Mouse (Mus musculus) layer of hippocampus, adult 8-10 months (tissue): ENCODE results near the gene Myrip. TPM values are rescaled to one million over a fixed set of nuclear protein-coding genes. Genes with fewer than 3 reads are reported as not detected.

Experiments
- DNase-seq, 2 experiments: peaks; one replicate each; pipeline ENCODE4 v3.0.0; 2022; ENCODE audit warnings: low spot score in 2 of 2
- total RNA-seq, 4 experiments: library from RNA; stranded (reverse); gene quantifications; 2 replicates each; pipeline ENCODE4 v1.2.4; 2022

Gene Myrip
- total RNA-seq, 4 experiments from 2014 or later: 45.8 to 63.9 (median 55.6) TPM

DNA sequence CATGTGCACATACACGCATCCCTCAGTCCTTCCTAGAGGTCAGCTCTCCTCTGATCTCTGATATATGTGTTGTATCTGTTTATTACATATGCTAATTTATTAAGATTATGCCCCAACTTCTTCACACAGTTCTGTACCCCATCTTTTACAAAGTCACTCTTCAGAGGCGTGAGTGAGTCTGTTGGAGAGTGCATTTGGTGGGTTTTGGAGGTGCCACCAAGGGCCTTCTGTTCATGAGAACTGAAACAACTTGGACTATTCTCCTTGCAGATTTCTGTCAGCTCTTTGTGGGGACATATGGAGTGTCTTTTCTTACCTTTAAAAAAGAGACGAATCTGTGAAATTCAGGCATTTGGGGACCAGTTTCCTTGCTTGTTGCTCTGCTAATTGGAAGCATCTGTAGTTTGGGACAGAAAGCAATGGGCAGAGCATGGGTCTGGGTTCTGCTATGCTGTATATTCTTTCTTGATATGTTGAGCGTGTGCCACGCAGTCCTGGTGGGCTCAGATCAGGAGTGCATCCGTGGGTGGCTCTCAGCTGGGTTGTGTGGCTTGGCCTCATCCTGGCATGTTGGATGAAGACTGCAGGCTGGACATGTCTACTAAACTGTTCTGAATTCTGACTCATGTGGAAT, 148.5 kb downstream of the Myrip start:
- no peak for DNase-seq

DNA sequence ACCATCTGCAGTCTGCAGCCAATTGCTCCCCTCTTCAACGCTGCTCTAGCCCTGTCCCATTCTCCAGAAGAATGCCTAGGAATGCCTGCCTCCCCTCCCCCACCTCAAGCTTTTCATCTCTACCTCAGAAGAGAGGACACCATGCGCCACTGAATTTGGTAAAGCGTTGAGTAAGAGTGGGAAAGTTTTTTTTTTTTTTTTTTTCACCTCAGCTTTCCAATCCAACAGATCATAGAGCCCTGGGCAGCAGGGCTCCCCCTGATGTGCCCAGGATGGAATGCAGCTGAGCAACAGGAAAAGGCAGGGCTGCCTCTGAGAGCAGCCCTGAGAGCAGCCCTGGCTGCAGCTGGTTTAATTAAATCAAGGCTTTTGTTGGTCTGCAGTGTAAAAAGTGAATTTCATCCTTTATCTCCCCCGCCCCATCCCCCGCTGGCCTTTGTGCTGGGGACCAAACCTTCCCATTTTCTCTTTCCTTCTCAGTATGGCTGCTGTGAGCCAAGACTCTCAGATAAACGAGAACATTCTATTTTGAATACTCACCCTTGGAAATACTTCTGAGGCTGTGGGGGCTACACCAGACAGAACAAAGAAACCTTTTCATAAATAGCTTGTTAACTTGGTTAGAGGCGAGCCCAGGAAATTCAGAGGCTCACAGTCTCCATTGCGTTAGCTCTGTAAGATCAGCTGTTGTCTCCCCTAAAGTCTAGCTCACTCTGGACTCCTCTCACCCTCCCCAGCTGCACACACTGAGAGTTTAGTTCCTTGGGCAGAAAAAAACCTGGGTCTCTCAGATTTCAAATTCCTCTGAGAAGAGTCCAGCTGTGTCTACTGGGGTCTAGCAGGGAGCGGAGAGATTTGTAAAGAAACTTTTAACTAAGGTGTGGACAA, 154.7 kb downstream of the Myrip start:
- DNase-seq: no peak

DNA sequence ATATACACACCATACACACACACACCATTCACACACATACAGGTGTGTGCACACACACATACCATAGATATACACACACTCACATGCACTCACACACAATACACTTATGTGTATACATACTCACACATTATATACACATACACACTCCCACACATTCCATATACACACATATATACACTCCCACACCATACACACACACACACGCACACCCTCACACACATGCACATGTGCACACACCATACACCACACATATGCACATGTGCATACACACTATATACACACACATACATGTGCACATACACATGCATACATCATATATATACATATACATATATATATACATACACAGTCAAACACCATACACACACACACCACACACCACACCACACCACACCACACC, 169.1 kb downstream of the Myrip start:
- DNase-seq: no peak

DNA sequence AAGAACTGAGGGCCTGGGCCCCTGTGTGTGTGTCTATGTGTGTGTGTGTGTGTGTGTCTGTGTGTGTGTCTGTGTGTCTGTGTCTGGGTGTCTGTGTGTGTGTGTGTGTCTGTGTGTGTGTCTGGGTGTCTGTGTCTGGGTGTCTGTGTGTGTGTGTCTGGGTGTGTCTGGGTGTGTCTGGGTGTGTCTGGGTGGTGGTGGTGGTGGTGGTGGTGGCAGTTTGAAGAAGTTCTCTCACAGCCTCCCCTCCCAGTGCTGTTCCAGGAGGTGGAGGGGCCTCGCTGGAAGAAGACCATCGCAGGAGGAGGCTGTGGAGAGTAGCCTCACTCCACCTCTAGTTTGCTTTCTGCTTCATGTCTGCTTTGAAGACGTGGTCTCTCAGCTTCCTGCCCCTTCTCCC, 180.3 kb downstream of the Myrip start:
- no peak for DNase-seq

DNA sequence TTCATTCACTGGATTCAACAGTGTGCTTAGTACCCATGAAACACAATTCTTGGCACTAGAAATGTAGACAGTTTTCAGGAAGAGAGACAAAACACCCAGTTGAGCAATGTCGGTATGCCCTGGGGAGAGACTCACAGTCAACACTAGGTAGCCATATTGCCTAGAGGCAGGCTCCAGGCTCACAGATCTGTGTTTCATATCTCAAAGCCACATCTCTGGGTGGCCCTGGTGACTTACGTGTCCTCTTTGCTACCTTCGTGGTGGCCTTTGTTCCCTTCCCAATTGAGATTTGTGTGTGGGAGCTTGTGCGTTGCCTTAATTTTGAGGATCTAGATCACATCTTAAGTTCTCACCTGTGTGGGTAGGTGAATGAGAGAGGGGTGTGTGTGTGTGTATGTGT, 181.1 kb downstream of the Myrip start:
- DNase-seq: no peak

DNA sequence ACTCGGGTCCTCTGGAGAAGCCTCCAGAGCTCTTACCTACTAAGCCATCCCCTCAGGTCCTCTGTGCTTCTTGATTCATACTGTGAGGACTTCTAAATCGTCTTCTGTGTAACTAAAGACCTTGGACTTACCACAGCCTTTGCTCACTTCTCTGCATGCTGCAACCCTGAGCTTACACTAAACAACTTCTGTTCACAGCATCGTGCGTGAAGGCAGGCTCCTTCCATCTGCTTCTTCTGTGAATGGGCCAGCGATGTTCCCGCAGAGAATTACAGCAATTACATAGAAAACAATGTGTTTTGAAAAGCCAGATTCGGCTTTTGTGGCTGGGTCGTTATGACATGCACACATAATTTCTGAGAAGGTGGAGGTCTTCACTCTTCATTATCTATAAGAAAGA, 181.8 kb downstream of the Myrip start:
- DNase-seq: peak in 1 of 2 experiments; percentile 52

DNA sequence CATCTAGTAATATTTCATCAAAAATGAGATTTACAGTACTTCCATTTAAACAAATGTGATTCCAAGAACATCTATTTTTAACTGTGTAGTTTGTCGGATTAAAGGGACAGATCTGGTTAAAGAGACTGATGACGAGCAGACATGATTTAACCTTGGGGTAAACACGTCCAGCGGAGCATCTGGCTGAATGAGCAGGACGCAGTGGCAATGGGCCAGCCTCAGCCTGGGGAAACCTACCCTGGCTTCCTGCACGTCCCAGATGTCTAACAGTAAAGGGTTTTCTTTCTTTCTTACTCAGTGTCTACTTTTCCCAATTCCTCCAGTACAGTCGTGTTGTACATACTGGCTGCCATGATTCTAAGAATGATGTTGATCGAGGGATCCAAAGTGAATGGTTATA, 185.8 kb downstream of the Myrip start:
- DNase-seq: no peak

DNA sequence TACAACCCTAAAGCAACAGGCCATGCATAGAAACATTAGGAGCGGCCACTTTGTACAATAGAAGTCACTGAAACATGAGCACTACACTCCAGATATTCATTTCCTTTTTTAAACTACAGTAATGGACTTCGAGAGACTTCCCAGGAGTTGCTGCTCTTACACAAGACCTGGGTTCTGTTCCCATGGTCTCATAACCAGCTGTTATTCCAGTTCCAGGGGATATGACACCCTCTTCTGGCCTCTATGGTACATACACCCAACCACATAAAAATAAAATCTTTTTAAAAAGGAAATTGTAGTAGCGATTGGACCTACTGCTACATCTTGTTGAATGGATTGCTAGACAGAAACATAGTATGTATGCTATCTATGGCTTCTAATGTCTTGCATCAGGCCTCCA, 190.2 kb downstream of the Myrip start:
- no peak for DNase-seq

DNA sequence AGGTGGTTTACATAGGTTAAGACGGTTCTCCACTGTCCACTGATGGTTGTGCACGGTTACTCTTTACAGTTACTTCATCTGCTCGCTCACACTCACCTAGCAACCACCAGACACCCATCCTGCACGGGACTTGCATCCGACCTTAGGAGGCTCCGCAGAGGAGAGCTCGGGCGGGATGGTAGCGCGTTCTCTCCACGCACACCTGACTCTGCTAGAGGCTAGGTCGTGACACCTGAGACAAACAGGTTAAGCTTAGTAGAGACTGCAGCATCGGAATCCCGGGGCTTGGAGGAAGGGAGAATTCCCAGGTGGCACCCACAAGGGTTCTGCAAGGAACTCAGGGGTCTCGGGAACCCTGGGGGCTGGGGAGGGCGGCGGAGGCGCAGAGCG, 190.7 kb downstream of the Myrip start, which contains the start of gene Eif1b:
Gene Eif1b (plus strand): TSS at position 223 of the 390 bp plus-strand sequence.
- DNase-seq: no peak

DNA sequence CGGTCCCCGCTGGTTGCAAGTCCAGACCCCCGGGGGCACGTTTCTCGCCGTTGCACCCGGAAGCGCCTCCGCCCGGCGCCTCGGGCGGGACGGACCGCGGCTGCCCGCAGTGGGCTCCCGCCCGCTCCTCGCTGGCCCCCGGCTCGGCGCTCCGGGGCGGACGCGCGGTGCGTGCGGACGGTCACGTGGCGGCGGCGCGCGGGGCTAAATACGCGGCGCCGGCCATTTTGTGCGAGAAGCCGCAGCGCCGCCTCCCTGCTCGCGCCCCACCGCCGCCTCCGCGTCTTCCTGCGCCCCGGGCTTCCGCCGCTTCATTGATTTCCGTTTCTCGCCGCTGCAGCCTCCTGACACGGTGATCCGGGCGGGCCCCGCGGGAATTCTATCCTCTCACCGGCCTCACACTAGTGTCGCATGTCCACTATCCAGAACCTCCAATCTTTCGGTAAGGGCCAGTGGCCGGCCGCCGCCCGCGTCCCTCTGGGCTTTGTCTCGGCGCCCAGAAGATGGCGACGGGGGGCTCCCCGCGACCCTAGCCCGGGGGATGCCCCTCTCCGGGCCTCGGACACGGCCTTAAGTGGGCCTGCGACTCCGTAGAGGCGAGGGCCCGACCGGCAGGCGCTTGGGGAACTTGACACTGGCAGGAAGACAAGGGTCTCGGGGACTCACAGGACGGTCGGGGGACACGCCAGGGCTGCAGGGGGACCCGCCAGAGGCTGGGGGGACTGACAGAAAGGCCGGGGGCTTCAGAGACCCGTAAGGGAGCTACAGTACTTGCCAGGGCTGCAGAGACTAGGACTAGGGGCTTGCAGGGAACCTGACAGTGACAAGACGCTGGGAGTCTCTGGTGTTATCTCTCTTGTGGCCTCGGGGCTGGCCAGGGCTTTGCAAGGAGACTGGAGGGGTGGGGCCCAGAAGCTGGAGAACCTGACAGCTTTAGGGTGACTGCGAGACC, 191.4 kb downstream of the Myrip start:
- DNase-seq: peak; percentile 52 to 77

DNA sequence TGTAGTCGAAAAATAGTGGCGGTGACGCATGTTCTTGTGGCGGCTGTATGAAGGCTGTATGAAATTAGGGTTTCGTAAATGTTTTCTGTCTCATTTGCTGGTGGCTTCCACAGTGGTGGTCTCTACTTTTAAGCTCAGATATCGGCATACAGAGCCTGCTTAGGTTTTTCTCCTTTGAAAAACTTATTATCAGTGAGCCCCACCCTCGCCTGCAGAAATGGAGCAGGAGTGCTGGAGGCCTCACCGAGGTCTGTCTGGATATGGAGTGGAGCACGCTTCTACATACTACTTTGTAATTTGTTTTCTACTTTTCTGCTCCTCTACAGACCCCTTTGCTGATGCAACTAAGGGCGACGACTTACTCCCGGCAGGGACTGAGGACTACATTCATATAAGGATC, 192.5 kb downstream of the Myrip start:
- DNase-seq: no peak

DNA sequence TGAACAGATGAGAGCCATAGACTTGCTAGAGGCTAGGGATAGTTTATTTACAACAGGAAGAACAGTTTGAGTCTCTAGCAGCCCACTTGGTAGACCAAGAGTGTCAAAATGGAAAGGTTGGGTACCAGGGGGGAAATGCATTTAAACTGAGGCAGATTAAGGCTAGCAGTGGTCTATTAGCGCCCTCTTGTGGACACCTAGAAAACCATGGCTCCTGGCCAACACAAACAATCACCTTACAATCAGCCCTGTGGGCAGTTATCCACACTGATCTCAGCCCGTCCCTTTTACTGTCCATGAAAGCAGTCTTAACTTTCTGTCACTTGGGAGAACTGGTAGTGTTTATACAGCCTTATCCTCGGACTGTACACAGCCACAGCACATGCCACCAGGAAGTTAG, 195.4 kb downstream of the Myrip start:
- DNase-seq: peak; percentile 55 to 79

DNA sequence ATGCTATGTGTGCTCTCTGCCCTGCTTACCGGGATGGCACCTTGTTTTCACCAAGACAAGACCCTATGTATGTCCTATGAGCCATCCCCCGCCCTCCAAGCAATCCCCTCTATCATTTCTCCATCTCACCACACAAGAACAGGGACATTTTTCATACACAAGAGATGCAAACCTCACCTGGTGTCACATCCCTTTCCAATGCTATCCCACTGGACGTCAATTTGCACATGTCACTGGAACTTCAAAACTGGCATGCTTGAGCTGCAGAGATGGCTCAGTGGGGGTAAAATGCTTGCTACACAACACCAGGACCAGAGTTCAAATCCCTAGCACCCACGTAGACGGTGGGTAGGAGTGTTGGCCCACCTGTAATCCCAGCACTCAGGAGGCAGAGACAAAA, 196.7 kb downstream of the Myrip start:
- no peak for DNase-seq

DNA sequence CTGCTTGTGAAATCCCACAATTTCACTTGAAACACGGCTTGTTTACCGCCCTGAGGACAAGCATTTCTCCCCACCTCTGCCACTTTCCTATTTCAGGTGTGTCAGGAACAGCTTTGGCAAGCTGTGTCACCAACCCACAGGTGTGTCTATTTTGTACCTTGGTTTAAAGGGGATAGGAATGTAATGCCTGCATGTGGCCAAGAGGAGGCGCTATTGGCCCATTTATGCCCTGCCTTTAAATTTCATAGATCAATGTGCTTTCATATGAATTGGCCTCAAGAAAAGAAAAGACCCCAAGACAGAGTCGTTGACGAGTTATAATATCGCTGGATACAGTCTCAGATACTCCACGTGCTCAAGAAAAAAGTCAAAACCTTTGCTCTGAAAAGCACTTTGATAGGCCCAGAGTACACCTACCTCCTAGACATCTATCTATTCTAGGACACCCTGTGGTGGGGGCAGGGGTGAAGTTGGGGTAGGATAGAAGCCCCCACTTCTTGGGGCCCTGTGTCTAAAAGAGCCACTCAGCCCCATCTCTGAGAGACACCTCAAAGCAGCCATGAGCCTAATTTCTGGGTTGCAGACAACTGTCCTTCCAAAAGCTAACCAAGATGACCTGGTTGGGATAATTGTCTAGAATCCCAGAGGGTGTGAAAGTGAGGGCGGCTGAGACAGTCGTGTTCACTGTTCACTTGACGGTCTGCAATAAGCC, 200.0 kb downstream of the Myrip start:
- no peak for DNase-seq

DNA sequence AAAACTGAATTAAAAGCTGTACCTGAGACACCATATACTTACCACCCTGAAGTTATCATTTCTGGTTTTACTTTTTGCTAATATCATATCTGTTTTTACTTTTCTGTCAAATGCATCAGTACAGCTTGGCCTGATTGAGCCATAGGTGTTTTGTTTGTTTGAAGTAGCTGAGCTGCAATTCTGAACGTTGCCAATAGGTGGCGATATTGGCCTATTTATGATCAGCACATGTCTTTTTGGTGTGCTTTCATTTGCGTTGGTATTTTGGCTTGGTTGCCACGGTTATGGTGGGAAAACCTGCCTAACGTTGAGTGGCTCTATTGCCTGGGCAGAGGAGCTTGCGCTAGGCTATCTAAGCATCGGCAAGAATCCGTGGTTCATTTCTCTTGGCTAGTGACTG, 200.7 kb downstream of the Myrip start:
- DNase-seq: peak; percentile 50 to 83

DNA sequence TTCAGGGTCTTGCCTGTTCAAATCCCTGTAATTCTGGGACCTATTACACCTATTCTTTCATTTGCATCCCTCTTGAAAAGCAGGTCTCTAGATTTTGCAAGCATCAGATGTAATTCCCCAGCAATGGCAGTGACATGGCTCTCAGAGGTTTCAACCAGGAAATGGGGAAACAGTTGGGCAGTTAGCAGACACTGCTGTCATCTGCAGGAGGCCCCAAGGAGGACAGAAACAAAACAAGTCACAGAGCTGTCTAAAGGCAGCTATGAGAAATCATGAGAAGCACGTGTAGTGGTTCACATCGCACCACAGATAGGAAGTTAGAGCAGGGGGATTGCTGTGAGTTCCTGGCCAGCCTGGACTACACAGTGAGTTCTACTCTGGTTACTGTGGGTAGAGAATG, 203.1 kb downstream of the Myrip start:
- DNase-seq: no peak

DNA sequence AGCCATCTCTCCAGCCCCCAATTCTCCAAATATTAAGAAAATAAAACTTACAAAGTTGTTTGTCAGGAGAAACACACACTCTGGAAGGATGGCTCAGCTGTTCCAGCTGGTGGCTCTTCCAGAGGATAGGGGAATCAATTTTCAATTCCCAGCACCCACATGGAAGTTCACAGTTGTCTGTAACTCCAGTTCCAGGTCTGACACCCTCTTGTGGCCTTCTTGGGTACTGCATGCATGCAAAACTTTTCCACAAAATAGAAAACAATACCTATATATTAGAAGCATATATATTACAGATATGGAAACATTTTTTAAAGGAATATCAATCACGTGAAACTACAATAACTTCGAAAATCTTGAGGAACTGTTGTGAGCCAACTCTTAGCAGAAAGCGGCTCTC, 210.5 kb downstream of the Myrip start:
- no peak for DNase-seq

DNA sequence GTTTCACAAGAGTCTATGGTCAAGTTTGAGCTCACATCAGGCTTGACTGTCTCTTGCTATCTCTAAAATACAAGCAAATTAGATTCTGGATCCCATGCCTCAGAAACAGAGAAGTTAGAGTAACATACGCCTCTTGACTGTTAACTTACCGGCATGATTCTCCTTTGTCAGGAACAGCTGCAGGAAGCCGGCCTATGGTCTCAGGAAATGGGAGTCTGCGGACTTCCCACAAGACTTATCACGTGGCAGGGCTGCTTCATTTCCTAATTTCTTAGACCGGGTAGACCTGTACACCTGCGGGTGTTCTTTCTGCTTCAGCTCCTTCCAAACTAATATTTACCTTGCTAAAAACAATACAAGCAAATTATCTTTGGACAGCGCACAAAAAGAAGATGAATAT, 215.4 kb downstream of the Myrip start:
- no peak for DNase-seq

DNA sequence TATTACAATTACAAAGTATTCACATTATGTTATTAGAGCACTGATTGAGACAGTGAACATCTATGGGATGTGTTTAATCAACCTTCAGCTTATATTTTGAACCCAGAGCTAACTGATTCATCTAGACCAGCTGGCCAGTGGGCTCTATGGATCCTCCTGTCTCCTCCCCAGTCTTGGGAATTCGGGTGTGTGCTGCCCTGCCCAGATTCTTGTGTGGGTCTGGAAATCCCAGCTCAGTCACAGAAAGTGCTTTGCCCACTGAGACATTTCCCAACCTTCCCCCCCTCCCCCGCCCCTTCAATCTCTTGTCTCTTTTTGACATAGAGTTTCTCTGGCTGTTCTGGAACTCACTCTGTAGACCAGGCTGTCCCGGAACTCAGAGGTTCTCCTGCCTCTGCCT, 217.6 kb downstream of the Myrip start:
- no peak for DNase-seq

DNA sequence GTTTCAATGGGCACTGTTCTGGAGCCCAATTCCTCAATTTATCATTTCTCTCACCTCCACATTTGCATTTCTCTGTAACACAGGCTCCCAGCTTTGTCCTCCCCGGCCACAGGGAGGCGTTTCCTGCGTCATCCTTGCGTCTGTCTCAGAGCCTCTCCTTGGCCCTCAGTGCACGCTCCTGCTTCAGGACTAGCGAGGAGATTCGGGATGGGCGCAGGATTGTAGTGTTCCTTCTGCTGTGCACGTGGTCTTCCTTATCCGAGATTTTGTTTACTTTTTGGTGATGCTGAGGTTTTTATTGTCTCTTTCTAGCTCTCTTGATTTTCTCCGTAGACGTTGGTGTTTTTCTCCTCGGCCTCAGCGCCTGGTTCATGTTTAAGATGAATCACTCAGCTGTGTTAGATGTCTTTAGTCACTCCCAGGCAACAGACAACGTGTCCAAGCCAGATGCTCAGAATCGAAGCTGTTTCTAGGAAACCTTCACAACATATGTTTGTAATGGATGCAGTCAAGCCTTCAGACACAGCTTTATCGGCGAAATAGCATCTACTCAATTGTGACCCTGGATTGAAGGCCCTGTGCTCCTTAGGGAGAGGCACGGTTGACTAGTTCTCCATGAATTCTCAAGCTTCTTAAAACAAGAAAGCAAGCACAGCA, 218.3 kb downstream of the Myrip start:
- no peak for DNase-seq

DNA sequence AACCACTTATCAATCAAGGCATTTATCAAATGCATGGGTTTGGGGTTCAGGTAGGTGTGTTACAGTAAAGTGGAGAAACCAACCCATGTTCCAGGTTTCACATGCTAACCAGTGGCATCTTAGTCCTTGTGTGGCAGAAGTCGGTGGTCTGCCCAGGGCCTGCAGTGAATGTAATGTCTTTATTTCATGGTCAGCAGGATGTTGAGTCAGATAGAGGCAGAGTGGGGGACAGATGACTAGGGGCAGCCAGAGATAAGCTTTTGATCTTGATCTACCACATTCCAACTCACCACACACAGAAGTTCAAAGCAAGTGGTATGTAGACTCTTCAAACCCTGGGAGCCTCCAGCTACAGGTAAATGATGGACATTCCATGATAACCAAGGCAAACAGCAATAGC, 219.8 kb downstream of the Myrip start:
- DNase-seq: no peak
